Mouse (Mus musculus) heart, postnatal 0 days (tissue): ENCODE data around the gene Stk38. TPM values are rescaled to one million over a fixed set of nuclear protein-coding genes. Genes with fewer than 3 reads are reported as not detected.
A peak's percentile ranks its signal among the peaks of the same experiment; 100 is the strongest.

Experiments
- ATAC-seq: fragments of 200-750 bp; cut with Nextera tagmentation; 2 replicates; pipeline ENCODE4 v1.8.0; 2017; ENCODE audit warnings: low read depth, moderate number of reproducible peaks, moderate library complexity; ENCODE audit not compliant: insufficient read depth
- DNase-seq: peaks from one replicate; pipeline ENCODE4 v3.0.0-alpha.2; 2016; ENCODE audit warnings: low spot score
- H3K27ac ChIP-seq: fragments of 300-500 bp; sonication (generic); 2 replicates; pipeline ENCODE4 v1.5.1; 2014; ENCODE audit warnings: low read depth, mild to moderate bottlenecking
- H3K27me3 ChIP-seq: fragments of 300-500 bp; sonication (generic); 2 replicates; pipeline ENCODE4 v1.6.1; 2014; ENCODE audit warnings: low read length, mixed read lengths; ENCODE audit not compliant: control insufficient read depth, insufficient read depth
- H3K36me3 ChIP-seq: fragments of 300-500 bp; sonication (generic); replicated peaks from 2 replicates; pipeline ENCODE4 v1.6.1; 2014; ENCODE audit warnings: low read length, mixed read lengths; ENCODE audit not compliant: control insufficient read depth, insufficient read depth
- H3K4me1 ChIP-seq: fragments of 300-500 bp; sonication (generic); 2 replicates; pipeline ENCODE4 v1.6.1; 2014; ENCODE audit warnings: antibody characterized with exemption; ENCODE audit not compliant: control insufficient read depth, insufficient read depth
- H3K4me2 ChIP-seq: fragments of 300-500 bp; sonication (generic); 2 replicates; pipeline ENCODE4 v1.6.1; 2014; ENCODE audit warnings: low read depth, mild to moderate bottlenecking, low read length, moderate library complexity
- H3K4me3 ChIP-seq: fragments of 300-500 bp; sonication (generic); 2 replicates; pipeline ENCODE4 v1.5.1; 2014; ENCODE audit warnings: low read depth, low read length
- H3K9ac ChIP-seq: fragments of 300-500 bp; sonication (generic); replicated peaks from 2 replicates; pipeline ENCODE4 v1.6.1; 2014; ENCODE audit warnings: low read depth, low read length, mixed read lengths
- H3K9me3 ChIP-seq: fragments of 300-500 bp; sonication (generic); replicated peaks from 2 replicates; pipeline ENCODE4 v1.6.1; 2016; ENCODE audit warnings: low read length; ENCODE audit not compliant: control insufficient read depth
- CTCF ChIP-seq: IDR thresholded peaks from 2 replicates; pipeline ENCODE4 v1.5.1; 2016; ENCODE audit warnings: antibody characterized with exemption, control low read depth, low read depth
- EP300 ChIP-seq: IDR thresholded peaks from 2 replicates; pipeline ENCODE4 v1.6.1; 2016; ENCODE audit warnings: antibody characterized with exemption, low read depth
- WGBS: fragments of 180-500 bp; shearing (Covaris S2); extraction: QIAGEN DNeasy Blood & Tissue Kit; methylation state at CpG from one replicate; pipeline ENCODE4 v1.1.7; 2014; 5-methylcytosine and 5-hydroxymethylcytosine counted together
- polyA plus RNA-seq: library from polyadenylated mRNA; unstranded; fragments of >200 nt; fragmentation: Nextera tagmentation; extraction: Ambion mirVana; gene quantifications from 2 replicates; pipeline ENCODE4 v1.2.1, GENCODE M21; 2015
- total RNA-seq: library from RNA; depleted of rRNA; stranded (reverse); fragments of >200 nt; gene quantifications from 2 replicates; pipeline ENCODE4 v1.2.3, GENCODE M21; 2014; ENCODE audit warnings: low replicate concordance

The Stk38 gene
- total and polyA plus RNA-seq, 2 experiments from 2014 or later = 49.8 to 53.7 TPM

DNA sequence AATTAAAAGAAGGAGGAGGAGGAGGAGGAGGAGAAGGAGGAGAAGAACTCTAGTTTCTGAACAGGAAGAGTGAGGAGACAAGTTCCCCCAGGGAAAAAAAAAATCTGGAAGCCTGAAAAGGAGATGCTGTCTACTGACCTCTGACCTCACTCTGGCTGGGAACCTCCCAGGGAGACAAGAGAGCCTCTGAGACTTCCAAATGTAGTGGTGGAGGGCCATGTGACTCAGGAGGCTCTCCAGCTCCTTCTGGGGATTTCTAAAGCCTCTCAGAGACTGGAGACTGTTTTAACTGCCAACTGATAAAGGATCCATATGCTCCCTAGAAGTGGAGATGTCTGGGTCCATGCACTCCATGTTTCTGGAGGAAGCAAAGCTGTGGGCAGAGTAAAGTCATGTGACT lies 6.4 kb upstream of the Stk38 start:
- no peaks in the 10 kb centered on the region for H3K36me3 ChIP-seq
- no peak overlapping the region for H3K4me2 ChIP-seq
- H3K4me3 ChIP-seq = no peak overlapping the region
- H3K27me3 ChIP-seq = no peaks in the 10 kb centered on the region
- no peak overlapping the region for H3K27ac ChIP-seq
- ATAC-seq (no peak; the same call in 1 of the 2 replicates), DNase-seq (no peak)
- no peaks in the 10 kb centered on the region for H3K9me3 ChIP-seq
- no peak for TF ChIP-seq CTCF
- no peak for TF ChIP-seq EP300
- no peak overlapping the region for H3K9ac ChIP-seq
- H3K4me1 ChIP-seq = no peaks in the 10 kb centered on the region

DNA sequence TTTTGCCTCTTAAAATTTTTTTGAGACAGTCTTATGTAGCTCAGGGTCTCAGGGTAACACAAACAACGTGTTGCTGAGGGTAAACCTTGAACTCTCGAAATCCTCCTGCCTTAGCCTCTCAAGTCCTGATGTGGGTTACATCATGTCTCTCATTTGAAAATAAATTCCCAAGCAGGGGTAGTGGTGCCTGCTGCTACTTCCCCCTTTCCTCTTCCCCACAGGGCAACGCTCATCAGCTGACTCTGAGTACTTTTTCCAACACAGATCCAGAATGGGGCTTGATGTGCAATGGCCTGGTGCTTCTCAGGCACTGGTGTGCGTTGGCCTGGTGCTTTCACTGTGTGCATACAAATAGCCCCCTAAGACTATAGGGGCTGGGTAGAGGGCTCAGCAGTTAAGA lies 1.4 kb upstream of the Stk38 start:
- TF ChIP-seq CTCF = no peak
- no peak for TF ChIP-seq EP300
- no peak overlapping the region for H3K4me2 ChIP-seq
- no peaks in the 10 kb centered on the region for H3K9me3 ChIP-seq
- 0 out of 2 replicates have a peak, but pooled peaks cover 3% of the 10 kb centered on the region for H3K4me1 ChIP-seq
- H3K27me3 ChIP-seq = no peaks in the 10 kb centered on the region
- ATAC-seq (no peak), DNase-seq (no peak)
- H3K9ac ChIP-seq = no peak overlapping the region
- H3K27ac ChIP-seq = no peak overlapping the region
- H3K36me3 ChIP-seq = no peaks in the 10 kb centered on the region
- 87% methylated on average over 4 of the region's 4 CpGs for WGBS
- H3K4me3 ChIP-seq = no peak overlapping the region

DNA sequence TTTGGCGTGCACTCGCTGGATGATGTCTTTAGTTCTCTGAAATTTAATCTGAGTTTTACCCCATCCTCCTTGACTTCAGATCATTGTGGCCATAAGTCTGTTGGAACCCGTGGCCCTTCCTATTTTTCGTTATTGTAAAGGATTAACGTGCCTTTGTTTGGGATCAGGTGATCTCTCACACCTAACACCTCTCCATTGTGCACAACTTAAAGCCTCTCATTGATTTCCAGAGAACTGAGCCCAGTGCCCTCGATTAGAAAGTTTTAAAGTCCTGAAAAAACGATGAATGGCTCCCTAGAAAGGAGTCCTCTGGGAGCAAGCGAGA lies 493 bp upstream of the Stk38 start:
- DNase-seq = no peak
- Histone ChIP-seq H3K4me3 (peak overlapping the region; percentile 65), H3K9me3 (no peaks in the 10 kb centered on the region), H3K4me2 (peak overlapping the region; percentile 81), H3K9ac (peak overlapping the region; percentile 82), H3K27ac (peak overlapping the region; percentile 89), H3K4me1 (0 out of 2 replicates have a peak, but pooled peaks cover 3% of the 10 kb centered on the region), H3K27me3 (no peaks in the 10 kb centered on the region), H3K36me3 (no peaks in the 10 kb centered on the region)
- TF ChIP-seq EP300 = no peak
- no peak for ATAC-seq
- 23% methylated on average over 8 of the region's 8 CpGs for WGBS

DNA sequence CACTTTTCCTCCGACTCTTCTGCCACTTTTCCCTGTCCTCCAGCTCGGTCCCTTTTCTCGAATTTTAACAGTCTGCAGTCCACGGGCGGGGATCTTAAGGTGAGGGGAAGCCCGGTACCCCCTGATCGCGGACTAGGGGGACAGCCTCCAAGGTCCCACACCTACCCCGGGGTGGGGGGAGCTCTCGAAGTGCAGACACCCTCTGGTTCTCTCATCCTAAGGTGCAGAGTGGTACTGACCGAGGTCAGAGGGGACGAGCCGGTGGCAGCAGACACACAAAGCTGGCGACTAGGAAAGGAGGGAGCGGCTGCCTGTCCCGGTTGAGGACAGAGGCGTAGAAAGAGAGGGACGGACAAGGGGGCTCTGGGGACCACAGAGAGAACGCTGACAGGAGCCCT lies 553 bp downstream of the Stk38 start:
- TF ChIP-seq EP300 (no peak), CTCF (no peak)
- DNase-seq (no peak), ATAC-seq (no peak)

DNA sequence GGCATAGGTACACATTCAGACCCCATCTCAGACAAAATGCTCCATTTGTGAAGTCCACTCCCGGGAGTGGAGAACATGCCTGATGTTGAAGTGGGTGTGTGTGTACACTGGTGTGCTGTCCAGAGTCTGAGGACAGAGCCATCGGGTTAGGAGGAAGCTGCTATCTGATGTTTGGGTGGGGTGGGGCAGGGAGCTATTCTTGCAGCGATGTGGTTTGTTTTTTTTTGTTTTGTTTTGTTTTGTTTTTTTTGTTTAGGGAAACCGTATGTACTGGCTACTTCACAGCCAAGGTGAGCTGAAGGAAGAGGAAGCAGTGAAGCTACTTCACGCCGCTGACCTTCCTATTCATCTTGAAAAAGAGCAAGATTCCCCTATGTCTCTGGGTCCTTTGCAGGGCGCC lies 983 bp downstream of the Stk38 start:
- Histone ChIP-seq H3K9ac (peak overlapping the region; percentile 82), H3K36me3 (no peaks in the 10 kb centered on the region), H3K4me1 (0 out of 2 replicates have a peak, but pooled peaks cover 3% of the 10 kb centered on the region), H3K4me2 (peak overlapping the region; percentile 81), H3K27me3 (no peaks in the 10 kb centered on the region), H3K9me3 (no peaks in the 10 kb centered on the region), H3K4me3 (peak overlapping the region; percentile 65), H3K27ac (peak overlapping the region; percentile 89)
- WGBS = 3% methylated on average over 7 of the region's 7 CpGs
- no peak for TF ChIP-seq EP300
- TF ChIP-seq CTCF = no peak
- DNase-seq = no peak
- no peak for ATAC-seq

More for the DNA sequence above, 553 bp downstream of the Stk38 start:
- H3K4me1 ChIP-seq = 0 out of 2 replicates have a peak, but pooled peaks cover 3% of the 10 kb centered on the region
- H3K4me3 ChIP-seq = peak overlapping the region; percentile 65
- no peaks in the 10 kb centered on the region for H3K27me3 ChIP-seq
- H3K9me3 ChIP-seq = no peaks in the 10 kb centered on the region
- H3K27ac ChIP-seq = peak overlapping the region; percentile 89
- H3K9ac ChIP-seq = peak overlapping the region; percentile 82
- no peaks in the 10 kb centered on the region for H3K36me3 ChIP-seq
- peak overlapping the region; percentile 81 for H3K4me2 ChIP-seq
- 0% methylated on average over 19 of the region's 19 CpGs for WGBS

DNA sequence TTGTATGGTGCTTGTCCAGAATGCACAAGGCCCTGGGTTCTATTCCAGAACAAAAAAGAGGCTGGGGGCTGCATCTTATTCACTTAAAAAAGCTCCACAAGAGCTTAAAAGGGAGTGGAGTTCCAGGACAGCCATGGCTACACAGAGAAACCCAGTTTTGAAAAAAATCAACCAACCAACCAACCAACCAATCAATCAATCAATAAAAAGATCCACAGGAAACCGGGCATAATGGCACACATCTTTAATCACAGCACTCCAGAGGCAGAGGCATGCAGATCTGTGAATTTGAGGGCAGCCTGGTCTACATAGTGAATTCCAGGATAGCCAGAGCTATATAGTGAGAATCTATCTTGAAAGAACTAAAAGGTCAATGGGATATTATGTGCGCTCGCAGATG lies 2.8 kb downstream of the Stk38 start:
- H3K36me3 ChIP-seq = peaks cover 10% of the 10 kb centered on the region
- H3K27me3 ChIP-seq = no peaks in the 10 kb centered on the region
- no peak overlapping the region for H3K4me3 ChIP-seq
- H3K27ac ChIP-seq = no peak overlapping the region
- H3K9ac ChIP-seq = no peak overlapping the region
- DNase-seq (no peak), ATAC-seq (no peak)
- H3K4me2 ChIP-seq = no peak overlapping the region
- TF ChIP-seq EP300 (no peak), CTCF (no peak)
- H3K9me3 ChIP-seq = no peaks in the 10 kb centered on the region
- WGBS = 93% methylated on average over 3 of the region's 3 CpGs
- H3K4me1 ChIP-seq = 0 out of 2 replicates have a peak, but pooled peaks cover 3% of the 10 kb centered on the region
